Mouse (Mus musculus): ENCODE data around the gene Fam133b. TPM values are rescaled to one million over a fixed set of nuclear protein-coding genes. Genes with fewer than 3 reads are reported as not detected.

The Fam133b gene
- polyA plus RNA-seq, 1 experiment from 2014 or later = 13.8 TPM

DNA sequence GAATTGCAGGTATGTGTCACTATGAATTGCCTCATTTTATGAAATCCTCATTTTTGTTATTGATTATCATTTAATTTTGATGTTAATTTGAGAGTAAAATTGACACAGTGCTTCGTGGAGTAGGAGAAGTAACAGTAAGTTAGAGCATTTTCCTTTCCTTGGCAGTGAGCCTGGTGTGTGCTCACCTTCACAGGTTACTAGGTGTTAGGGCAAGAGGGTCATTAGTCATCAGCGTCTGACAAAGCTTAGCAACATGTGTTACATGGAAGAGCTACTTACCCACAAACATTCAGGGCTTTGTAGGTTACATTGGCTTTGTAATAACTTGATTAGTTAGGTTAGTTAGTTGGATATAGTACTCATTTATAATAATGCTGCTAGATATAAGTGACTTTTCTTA lies 10.6 kb downstream of the Fam133b start:
- WGBS (ENCODE audit: insufficient replicate concordance) = 73% methylated on average over 2 of the region's 2 CpGs
- DNase-seq (no peak), ATAC-seq (ENCODE audit: low read depth) (no peak)
- no peak overlapping the region for H3K4me2 ChIP-seq
- H3K4me1 ChIP-seq (replicated peaks) = no peaks in the 10 kb centered on the region
- no peak overlapping the region for H3K9ac ChIP-seq
- peaks cover 37% of the 10 kb centered on the region for H3K36me3 ChIP-seq
- no peaks in the 10 kb centered on the region for H3K27me3 ChIP-seq
- H3K9me3 ChIP-seq (replicated peaks) = no peaks in the 10 kb centered on the region
- H3K4me3 ChIP-seq (replicated peaks) = no peak overlapping the region
- H3K27ac ChIP-seq = no peak overlapping the region

DNA sequence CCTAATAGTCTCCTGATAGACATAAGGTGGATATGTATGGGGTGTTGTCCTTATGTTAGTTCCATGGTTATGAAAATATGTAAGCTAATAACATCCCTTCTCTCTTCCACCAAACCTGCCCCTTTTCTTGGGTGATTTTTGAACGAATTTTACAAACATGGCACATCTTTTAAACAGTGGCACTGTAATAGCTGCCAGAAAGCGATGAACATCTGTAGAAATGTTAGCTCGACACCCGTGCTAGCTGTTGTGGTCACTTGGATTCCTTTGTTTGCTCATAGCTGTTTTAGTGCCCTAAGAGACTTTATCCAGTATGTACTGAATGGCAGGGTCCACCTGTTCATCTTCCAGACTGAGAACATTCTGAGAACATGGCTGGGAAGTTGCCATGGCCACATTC lies 27.6 kb downstream of the Fam133b start, which contains the start of gene 1700109H08Rik:
1700109H08Rik (plus strand) TSS at position 301 of the 400 bp plus-strand sequence.
- H3K36me3 ChIP-seq = peaks cover 92% of the 10 kb centered on the region
- DNase-seq (no peak), ATAC-seq (ENCODE audit: low read depth) (no peak)
- H3K27ac ChIP-seq = no peak within 1 kb of the TSS
- no peaks in the 10 kb centered on the region for H3K4me1 ChIP-seq (replicated peaks)
- WGBS (ENCODE audit: insufficient replicate concordance) = 85% methylated on average over 4 of the region's 4 CpGs
- H3K27me3 ChIP-seq = no peaks in the 10 kb centered on the region
- no peak within 1 kb of the TSS for H3K4me2 ChIP-seq
- no peak within 1 kb of the TSS for H3K4me3 ChIP-seq (replicated peaks)
- no peak within 1 kb of the TSS for H3K9ac ChIP-seq
- no peaks in the 10 kb centered on the region; the same call in 1 of the 2 replicates for H3K9me3 ChIP-seq (replicated peaks)

DNA sequence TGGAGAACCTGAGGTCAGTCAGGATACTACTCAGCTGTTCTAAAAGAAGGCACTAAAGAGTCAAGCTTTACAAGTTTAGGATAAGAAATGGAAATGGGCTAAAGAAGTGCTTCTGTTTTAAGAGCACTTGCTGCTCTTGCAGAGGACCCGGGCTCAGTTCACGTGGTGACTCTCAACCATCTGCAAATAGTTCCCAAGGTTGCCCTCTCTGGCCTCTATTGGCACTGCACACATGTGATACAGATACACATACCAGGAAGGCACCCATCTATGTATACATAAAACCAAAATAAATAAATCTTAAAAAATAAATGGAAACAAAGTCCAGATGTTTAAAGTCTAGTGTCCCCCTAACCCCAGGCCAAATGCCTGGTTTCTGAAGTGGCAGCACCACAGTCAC lies 31.2 kb downstream of the Fam133b start:
- DNase-seq (no peak), ATAC-seq (ENCODE audit: low read depth) (no peak)
- H3K4me2 ChIP-seq = no peak overlapping the region
- WGBS (ENCODE audit: insufficient replicate concordance) = 94% methylated on average over 2 of the region's 2 CpGs
- H3K27ac ChIP-seq = no peak overlapping the region
- H3K9ac ChIP-seq = no peak overlapping the region
- no peaks in the 10 kb centered on the region for H3K4me1 ChIP-seq (replicated peaks)
- H3K4me3 ChIP-seq (replicated peaks) = no peak overlapping the region
- peaks cover 96% of the 10 kb centered on the region for H3K36me3 ChIP-seq
- H3K27me3 ChIP-seq = no peaks in the 10 kb centered on the region
- H3K9me3 ChIP-seq (replicated peaks) = no peaks in the 10 kb centered on the region; the same call in 1 of the 2 replicates

DNA sequence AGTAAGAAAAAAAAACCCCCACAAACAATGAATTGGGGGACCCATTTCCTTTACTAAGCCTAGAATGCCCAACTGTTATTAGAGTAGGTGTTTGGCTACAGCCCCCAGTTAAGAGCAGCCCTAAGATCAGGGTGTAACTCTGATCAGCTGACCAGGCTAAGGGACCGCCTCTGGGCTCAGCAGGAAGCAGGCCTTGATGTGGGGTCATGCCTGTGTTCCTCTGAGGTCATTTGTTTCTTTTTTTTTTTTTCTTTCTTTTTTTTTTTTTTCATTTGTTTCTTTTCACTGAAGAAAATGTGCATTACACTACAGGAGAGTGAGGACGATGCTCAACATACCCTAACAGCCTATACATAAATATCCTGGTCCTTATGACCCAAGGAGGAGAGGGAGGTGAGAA lies 34.3 kb downstream of the Fam133b start:
- Histone ChIP-seq H3K4me2 (no peak overlapping the region), H3K27ac (no peak overlapping the region), H3K36me3 (peaks cover 92% of the 10 kb centered on the region), H3K9me3 (replicated peaks) (no peaks in the 10 kb centered on the region; the same call in 1 of the 2 replicates), H3K9ac (no peak overlapping the region), H3K4me3 (replicated peaks) (no peak overlapping the region), H3K27me3 (no peaks in the 10 kb centered on the region), H3K4me1 (replicated peaks) (no peaks in the 10 kb centered on the region)
- DNase-seq (no peak), ATAC-seq (ENCODE audit: low read depth) (no peak)
- WGBS (ENCODE audit: insufficient replicate concordance) = 85% methylated on average over 2 of the region's 2 CpGs

DNA sequence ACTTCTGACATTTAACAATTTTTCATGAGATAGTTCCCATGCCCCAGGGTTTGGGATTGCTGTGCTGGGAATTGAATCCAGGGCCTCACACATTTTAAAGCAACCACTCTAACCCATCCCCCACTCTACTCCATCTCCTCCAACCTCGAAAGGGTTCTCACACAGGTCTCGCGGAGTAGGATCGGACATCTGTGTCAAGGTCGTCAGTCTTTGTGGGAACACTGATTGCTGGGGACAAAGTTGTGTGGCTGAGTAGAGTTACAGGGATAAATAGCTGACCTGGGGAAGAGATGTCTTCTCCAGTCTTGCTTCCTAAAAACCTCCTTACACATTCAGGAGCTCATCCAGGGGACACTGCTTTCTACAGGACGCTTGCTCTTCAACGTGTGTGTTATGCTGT lies 35.4 kb downstream of the Fam133b start:
- H3K27ac ChIP-seq = no peak overlapping the region
- no peak overlapping the region for H3K4me2 ChIP-seq
- ATAC-seq (ENCODE audit: low read depth) = no peak
- H3K4me3 ChIP-seq (replicated peaks) = no peak overlapping the region
- no peaks in the 10 kb centered on the region for H3K4me1 ChIP-seq (replicated peaks)
- WGBS (ENCODE audit: insufficient replicate concordance) = 88% methylated on average over 7 of the region's 7 CpGs
- H3K9me3 ChIP-seq (replicated peaks) = no peaks in the 10 kb centered on the region; the same call in 1 of the 2 replicates
- H3K9ac ChIP-seq = no peak overlapping the region
- H3K27me3 ChIP-seq = no peaks in the 10 kb centered on the region
- no peak for DNase-seq
- peaks cover 91% of the 10 kb centered on the region for H3K36me3 ChIP-seq

DNA sequence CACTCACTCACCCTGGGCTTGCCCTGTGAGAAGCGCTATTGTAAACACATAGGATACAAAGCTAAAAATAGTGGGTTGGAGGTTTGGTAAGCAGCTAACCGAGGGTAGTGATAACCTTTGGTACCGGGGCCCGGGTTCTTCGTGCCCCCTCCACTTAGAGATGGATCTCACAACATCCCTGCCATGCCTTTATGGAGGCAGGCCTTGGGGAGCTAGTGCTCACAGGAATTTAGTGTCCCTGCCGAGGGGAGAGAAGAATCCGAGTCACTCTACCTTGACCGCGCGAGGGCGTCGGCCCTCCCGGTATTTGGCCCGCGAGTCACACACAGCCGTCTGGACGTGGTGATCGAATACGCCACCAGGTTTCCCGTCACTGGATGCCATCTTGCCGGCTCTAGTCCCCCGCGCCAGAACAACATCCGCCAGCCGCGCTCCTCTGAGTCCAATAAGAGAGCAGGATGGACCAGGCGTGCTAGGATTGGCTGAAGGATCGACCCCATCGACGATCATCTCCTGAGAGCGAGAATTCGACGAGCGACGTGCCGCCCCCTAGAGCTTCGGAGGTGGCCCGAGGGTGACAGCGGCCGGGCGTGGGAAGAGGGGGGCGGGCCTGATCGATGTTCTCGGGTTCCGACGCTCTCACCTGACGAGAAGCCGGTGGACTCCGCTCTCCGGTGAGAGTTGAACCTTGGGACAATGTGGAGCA lies 52.2 kb downstream of the Fam133b start, which contains the start of gene Pex1:
Pex1 (plus strand) TSS at position 374 of the 706 bp plus-strand sequence.
- H3K9ac ChIP-seq = peak within 1 kb of the TSS; percentile 75
- ATAC-seq (ENCODE audit: low read depth) = peak; percentile 95

DNA sequence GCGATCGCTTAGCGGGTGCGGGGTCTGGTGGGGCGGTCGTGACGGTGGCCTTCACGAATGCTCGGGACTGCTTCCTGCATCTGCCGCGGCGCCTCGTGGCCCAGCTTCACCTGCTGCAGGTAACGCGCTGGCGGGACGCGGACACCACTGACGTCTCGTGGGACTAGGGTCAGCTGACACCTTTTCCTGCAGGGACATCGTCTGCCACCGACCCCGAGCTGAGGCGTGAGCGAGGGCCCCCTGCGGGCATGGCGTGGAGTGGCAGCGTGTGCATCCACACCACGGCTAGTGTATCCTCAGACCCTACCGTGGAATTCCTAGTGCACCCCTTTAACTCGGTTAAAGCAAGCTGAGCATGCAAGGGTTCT lies 52.8 kb downstream of the Fam133b start, which contains the start of gene Rbm48:
Rbm48 (minus strand) TSS at position 187 of the 368 bp plus-strand sequence.
- ATAC-seq (ENCODE audit: low read depth) (peak; percentile 66), DNase-seq (peak; percentile 70)
- Histone ChIP-seq H3K9me3 (replicated peaks) (no peaks in the 10 kb centered on the region), H3K27ac (peak within 1 kb of the TSS; percentile 66), H3K4me2 (peak within 1 kb of the TSS; percentile 89), H3K27me3 (no peaks in the 10 kb centered on the region), H3K4me3 (replicated peaks) (peak within 1 kb of the TSS; percentile 73), H3K36me3 (peaks cover 10% of the 10 kb centered on the region), H3K9ac (peak within 1 kb of the TSS; percentile 75), H3K4me1 (replicated peaks) (peaks cover 17% of the 10 kb centered on the region)
- under 1% methylated on average over 31 of the region's 31 CpGs for WGBS (ENCODE audit: insufficient replicate concordance)

More for the DNA sequence above, 52.2 kb downstream of the Fam133b start, which contains the start of gene Pex1:
- no peaks in the 10 kb centered on the region for H3K9me3 ChIP-seq (replicated peaks)
- H3K4me2 ChIP-seq = peak within 1 kb of the TSS; percentile 89
- H3K4me3 ChIP-seq (replicated peaks) = peak within 1 kb of the TSS; percentile 73
- peak; percentile 92 for DNase-seq
- WGBS (ENCODE audit: insufficient replicate concordance) = under 1% methylated on average over 50 of the region's 50 CpGs
- peak within 1 kb of the TSS; percentile 66 for H3K27ac ChIP-seq
- H3K4me1 ChIP-seq (replicated peaks) = peaks cover 17% of the 10 kb centered on the region
- peaks cover 15% of the 10 kb centered on the region for H3K36me3 ChIP-seq
- no peaks in the 10 kb centered on the region for H3K27me3 ChIP-seq

DNA sequence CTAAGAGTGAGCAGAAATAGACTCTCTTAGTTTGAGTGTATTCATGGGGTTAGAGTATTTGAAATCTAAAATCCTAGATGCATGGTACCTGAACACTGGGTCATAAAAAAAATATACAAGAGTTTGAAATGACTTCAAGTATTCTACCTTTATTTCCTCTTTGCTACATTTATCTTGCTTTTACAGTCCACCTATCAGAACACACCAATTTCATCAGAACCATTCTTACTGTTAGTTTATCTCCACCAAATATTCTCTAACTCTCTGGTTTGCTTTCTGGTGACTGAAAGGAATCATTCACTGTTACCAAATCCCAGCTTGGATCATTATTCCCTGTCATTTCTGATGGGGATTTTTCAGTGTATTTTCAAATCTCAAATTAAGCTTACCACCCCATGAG lies 53.5 kb downstream of the Fam133b start:
- H3K4me3 ChIP-seq (replicated peaks) = peak overlapping the region; percentile 73

DNA sequence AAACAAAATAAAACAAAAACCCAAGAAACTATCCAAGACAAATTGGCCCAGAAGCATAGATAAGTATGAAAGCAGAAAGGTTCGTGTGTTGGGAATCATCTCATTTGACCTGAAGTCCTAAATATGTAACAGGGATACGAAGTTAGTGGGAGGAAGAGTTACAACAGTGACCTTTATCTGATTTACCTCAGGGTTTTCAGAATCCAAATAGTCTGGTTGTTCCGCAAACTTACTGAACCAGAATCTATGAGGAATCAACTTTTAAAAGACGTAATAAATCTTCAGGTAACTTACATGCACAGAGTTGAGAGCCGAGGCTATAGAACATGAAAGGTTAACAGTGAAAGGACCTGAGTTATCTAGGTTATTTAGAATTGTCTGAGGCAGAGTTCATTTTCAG lies 55.1 kb downstream of the Fam133b start:
- Histone ChIP-seq H3K27me3 (no peaks in the 10 kb centered on the region), H3K36me3 (no peaks in the 10 kb centered on the region), H3K9ac (no peak overlapping the region), H3K27ac (no peak overlapping the region), H3K4me2 (no peak overlapping the region), H3K4me3 (replicated peaks) (no peak overlapping the region), H3K4me1 (replicated peaks) (peaks cover 17% of the 10 kb centered on the region), H3K9me3 (replicated peaks) (no peaks in the 10 kb centered on the region)
- DNase-seq (no peak), ATAC-seq (ENCODE audit: low read depth) (no peak)
- WGBS (ENCODE audit: insufficient replicate concordance) = 79% methylated on average over 5 of the region's 5 CpGs

More for the DNA sequence above, 53.5 kb downstream of the Fam133b start:
- Histone ChIP-seq H3K36me3 (0 out of 2 replicates have a peak, but pooled peaks cover 4% of the 10 kb centered on the region), H3K27me3 (no peaks in the 10 kb centered on the region), H3K9me3 (replicated peaks) (no peaks in the 10 kb centered on the region), H3K4me1 (replicated peaks) (peaks cover 17% of the 10 kb centered on the region), H3K4me2 (peak overlapping the region; percentile 89), H3K27ac (no peak overlapping the region), H3K9ac (peak overlapping the region; percentile 75)
- DNase-seq (no peak), ATAC-seq (ENCODE audit: low read depth) (no peak)

DNA sequence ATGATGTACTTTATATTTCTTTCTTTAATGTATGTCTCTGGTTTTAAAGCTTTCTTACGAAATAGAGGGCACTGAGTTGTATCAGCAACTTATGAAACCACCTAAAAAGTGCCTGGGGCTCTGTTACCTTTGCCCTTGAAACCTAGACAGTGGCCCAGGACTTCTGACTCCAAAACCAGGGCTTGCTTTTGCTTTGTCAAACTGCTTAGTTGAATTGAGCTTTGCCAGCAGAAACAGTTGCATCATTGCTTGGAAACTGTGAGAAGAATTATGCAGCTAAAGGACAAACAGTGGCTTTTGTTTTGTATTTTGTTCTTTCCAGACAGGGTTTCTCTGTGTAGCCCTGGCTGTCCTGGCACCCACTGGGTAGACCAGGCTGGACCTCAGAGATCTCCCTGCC lies 56.7 kb downstream of the Fam133b start:
- no peak overlapping the region for H3K27ac ChIP-seq

DNA sequence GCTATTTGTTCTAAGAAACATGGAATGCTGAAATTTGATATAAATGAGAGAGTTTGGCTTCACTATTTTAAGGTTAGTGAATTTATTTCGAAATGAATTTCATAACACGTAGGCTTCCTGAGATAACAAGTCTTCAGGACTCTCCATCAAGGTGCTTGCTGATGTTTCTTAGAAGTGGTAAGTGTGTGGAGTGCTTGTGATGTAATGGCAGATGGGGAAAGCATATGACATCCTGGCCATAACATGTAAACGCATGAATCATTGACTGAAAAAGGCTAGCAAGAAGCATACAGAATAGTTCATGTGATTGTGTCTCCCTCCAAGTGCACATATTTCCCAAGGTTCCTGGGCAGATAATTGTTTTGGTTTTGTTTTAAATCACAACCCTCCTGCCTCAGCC lies 57.2 kb downstream of the Fam133b start:
- Histone ChIP-seq H3K9ac (no peak overlapping the region), H3K4me2 (no peak overlapping the region), H3K4me1 (replicated peaks) (peaks cover 6% of the 10 kb centered on the region), H3K4me3 (replicated peaks) (no peak overlapping the region), H3K36me3 (peaks cover 9% of the 10 kb centered on the region), H3K9me3 (replicated peaks) (no peaks in the 10 kb centered on the region), H3K27me3 (no peaks in the 10 kb centered on the region), H3K27ac (no peak overlapping the region)
- ATAC-seq (ENCODE audit: low read depth) (no peak), DNase-seq (no peak)
- 75% methylated on average over 3 of the region's 3 CpGs for WGBS (ENCODE audit: insufficient replicate concordance)

More for the DNA sequence above, 56.7 kb downstream of the Fam133b start:
- H3K9ac ChIP-seq = no peak overlapping the region
- no peak for DNase-seq
- peaks cover 8% of the 10 kb centered on the region for H3K4me1 ChIP-seq (replicated peaks)
- H3K4me3 ChIP-seq (replicated peaks) = no peak overlapping the region
- H3K36me3 ChIP-seq = peaks cover 4% of the 10 kb centered on the region
- no peaks in the 10 kb centered on the region for H3K27me3 ChIP-seq
- no peak overlapping the region for H3K4me2 ChIP-seq
- H3K9me3 ChIP-seq (replicated peaks) = no peaks in the 10 kb centered on the region
- WGBS (ENCODE audit: insufficient replicate concordance) = 59% methylated on average over 1 of the region's 1 CpGs
- no peak for ATAC-seq (ENCODE audit: low read depth)

DNA sequence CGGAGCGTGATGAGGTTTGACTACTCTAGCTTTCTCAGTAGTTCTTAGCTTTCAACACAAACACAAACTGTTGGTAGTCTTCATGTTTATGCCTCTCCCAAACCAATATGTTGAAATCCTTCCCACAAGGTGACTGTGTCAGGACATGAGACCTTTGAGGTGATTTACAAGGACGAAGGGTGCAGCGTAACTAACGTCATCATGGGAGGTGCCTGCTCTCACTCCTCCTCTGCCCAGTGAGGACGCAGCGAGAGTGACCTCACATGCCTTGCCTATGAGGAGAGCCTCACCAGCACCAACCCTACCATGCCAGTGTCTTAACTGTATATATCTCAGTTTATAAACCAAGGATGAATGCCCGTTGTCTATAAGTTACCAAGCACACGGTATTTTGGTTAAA lies 63.5 kb downstream of the Fam133b start:
- no peak for ATAC-seq (ENCODE audit: low read depth)
- DNase-seq = no peak
- H3K27me3 ChIP-seq = no peaks in the 10 kb centered on the region
- H3K4me3 ChIP-seq (replicated peaks) = no peak overlapping the region
- H3K4me1 ChIP-seq (replicated peaks) = no peaks in the 10 kb centered on the region
- no peak overlapping the region for H3K4me2 ChIP-seq
- WGBS (ENCODE audit: insufficient replicate concordance) = 83% methylated on average over 9 of the region's 9 CpGs
- no peak overlapping the region for H3K27ac ChIP-seq
- H3K36me3 ChIP-seq = peaks cover 30% of the 10 kb centered on the region
- H3K9ac ChIP-seq = no peak overlapping the region
- H3K9me3 ChIP-seq (replicated peaks) = no peaks in the 10 kb centered on the region
